Mouse (Mus musculus) testis, adult 2 months (tissue): Measurements from ENCODE around the gene Cdk5rap3. TPM values are rescaled to one million over a fixed set of nuclear protein-coding genes. Genes with fewer than 3 reads are reported as not detected.

Source experiments
- H3K27ac ChIP-seq: fragments of 200-500 bp; 2 replicates; pipeline ENCODE4 v1.5.1; 2012; ENCODE audit warnings: low read depth, low read length; ENCODE audit not compliant: control insufficient read depth, insufficient read depth
- H3K27me3 ChIP-seq: fragments of 200-500 bp; 2 replicates; pipeline ENCODE4 v1.6.1; 2012; ENCODE audit warnings: mild to moderate bottlenecking, low read length, moderate library complexity; ENCODE audit not compliant: control insufficient read depth, insufficient read depth
- H3K36me3 ChIP-seq: fragments of 200-500 bp; 2 replicates; pipeline ENCODE4 v1.6.1; 2012; ENCODE audit warnings: mild to moderate bottlenecking, low read length; ENCODE audit not compliant: control insufficient read depth, insufficient read depth
- H3K4me1 ChIP-seq: fragments of 200-500 bp; 2 replicates; pipeline ENCODE4 v1.6.1; 2012; ENCODE audit warnings: low read length; ENCODE audit not compliant: control insufficient read depth, insufficient read depth
- H3K4me3 ChIP-seq: fragments of 200-500 bp; 2 replicates; pipeline ENCODE4 v1.5.1; 2012; ENCODE audit warnings: low read depth, mild to moderate bottlenecking, low read length, moderate library complexity, mixed read lengths; ENCODE audit not compliant: control insufficient read depth
- CTCF ChIP-seq: fragments of 200-500 bp; IDR thresholded peaks from 2 replicates; pipeline ENCODE4 v1.5.1; 2012; ENCODE audit warnings: low read depth, mild to moderate bottlenecking, inconsistent platforms, low read length, moderate library complexity; ENCODE audit not compliant: control insufficient read depth, insufficient read depth, insufficient replicate concordance
- POLR2A ChIP-seq: fragments of 200-500 bp; IDR thresholded peaks from 2 replicates; pipeline ENCODE4 v1.6.1; 2012; ENCODE audit warnings: low read depth, mild to moderate bottlenecking, inconsistent platforms, low read length, moderate library complexity; ENCODE audit not compliant: control insufficient read depth
- polyA plus RNA-seq: library from polyadenylated mRNA; depleted of rRNA; stranded (reverse); fragments of >200 nt; gene quantifications from 2 replicates; pipeline ENCODE4 v1.2.3, GENCODE M21; 2012; rRNA removed

The Cdk5rap3 gene
- 75.0 and 77.8 TPM in 2 replicates for polyA plus RNA-seq

- Histone ChIP-seq H3K27me3 (no peaks in the 10 kb centered on the region), H3K4me1 (peaks cover 5% of the 10 kb centered on the region), H3K27ac (peak within 1 kb of the TSS; percentile 93), H3K4me3 (peak within 1 kb of the TSS; percentile 97), H3K36me3 (no peaks in the 10 kb centered on the region; the same call in 1 of the 2 replicates)
- TF ChIP-seq POLR2A (peak; percentile 78), CTCF (peak; percentile 89)
Observed at GRCm38 (mm10) chr11:96916044-96916884, at the start of gene Cdk5rap3. TSS of gene Cdk5rap3 (minus strand) at chr11:96916496.

- Histone ChIP-seq H3K4me3 (no peak overlapping the region), H3K36me3 (no peaks in the 10 kb centered on the region; the same call in none of the 2 replicates), H3K27me3 (no peaks in the 10 kb centered on the region), H3K27ac (no peak overlapping the region), H3K4me1 (no peaks in the 10 kb centered on the region; the same call in 1 of the 2 replicates)
- TF ChIP-seq POLR2A (no peak), CTCF (peak; percentile 62; the same call in 1 of the 2 replicates)
Observed at GRCm38 (mm10) chr11:96963580-96963979, 47.3 kb upstream of the Cdk5rap3 start.

- Histone ChIP-seq H3K4me1 (no peaks in the 10 kb centered on the region; the same call in 1 of the 2 replicates), H3K4me3 (no peak overlapping the region), H3K27me3 (no peaks in the 10 kb centered on the region), H3K36me3 (peaks cover 9% of the 10 kb centered on the region), H3K27ac (no peak overlapping the region)
- TF ChIP-seq POLR2A = no peak
- no peak for TF ChIP-seq CTCF
Observed at GRCm38 (mm10) chr11:96957061-96957805, 40.9 kb upstream of the Cdk5rap3 start.

- TF ChIP-seq CTCF = no peak
- TF ChIP-seq POLR2A = no peak
- H3K4me1 ChIP-seq = no peaks in the 10 kb centered on the region; the same call in 1 of the 2 replicates
- H3K4me3 ChIP-seq = no peak overlapping the region
- H3K27me3 ChIP-seq = no peaks in the 10 kb centered on the region
- H3K27ac ChIP-seq = no peak overlapping the region
- H3K36me3 ChIP-seq = peaks cover 9% of the 10 kb centered on the region
Observed at GRCm38 (mm10) chr11:96956009-96956724, 39.9 kb upstream of the Cdk5rap3 start.

GRCm38 (mm10) chr11:96955094-96955493 is 38.8 kb upstream of the Cdk5rap3 start:
- Histone ChIP-seq H3K27me3 (no peaks in the 10 kb centered on the region), H3K4me1 (no peaks in the 10 kb centered on the region; the same call in 1 of the 2 replicates), H3K27ac (no peak overlapping the region), H3K4me3 (no peak overlapping the region), H3K36me3 (peaks cover 9% of the 10 kb centered on the region)
- TF ChIP-seq CTCF = no peak
- no peak for TF ChIP-seq POLR2A

GRCm38 (mm10) chr11:96952896-96953295 is 36.6 kb upstream of the Cdk5rap3 start:
- no peak for TF ChIP-seq CTCF
- no peak for TF ChIP-seq POLR2A
- H3K27ac ChIP-seq = no peak overlapping the region
- H3K4me1 ChIP-seq = no peaks in the 10 kb centered on the region; the same call in 1 of the 2 replicates
- no peak overlapping the region for H3K4me3 ChIP-seq
- peaks cover 9% of the 10 kb centered on the region for H3K36me3 ChIP-seq
- no peaks in the 10 kb centered on the region for H3K27me3 ChIP-seq
